Mouse (Mus musculus): ENCODE results near the gene Kit. TPM values are rescaled to one million over a fixed set of nuclear protein-coding genes. Genes with fewer than 3 reads are reported as not detected.

The Kit gene
- polyA plus RNA-seq, 1 experiment: 10.2 TPM

- no peak for DNase-seq
- Histone ChIP-seq H3K27ac (ENCODE audit: control insufficient read depth, insufficient read depth, low read length) (no peak overlapping the region), H3K4me3 (ENCODE audit: control insufficient read depth, insufficient read depth, low read length) (no peak overlapping the region), H3K27me3 (ENCODE audit: control insufficient read depth, insufficient read depth, low read length) (no peaks in the 10 kb centered on the region), H3K36me3 (ENCODE audit: control insufficient read depth, insufficient read depth, low read length) (no peaks in the 10 kb centered on the region), H3K4me1 (replicated peaks; ENCODE audit: control insufficient read depth, insufficient read depth, low read length) (0 out of 2 replicates have a peak, but pooled peaks cover 4% of the 10 kb centered on the region)
- no peak for TF ChIP-seq CTCF (IDR thresholded peaks at IDR 0.05; ENCODE audit: borderline replicate concordance, control insufficient read depth, extremely low read depth, insufficient read depth, low read length, poor library complexity)
- no peak for TF ChIP-seq POLR2A (IDR thresholded peaks at IDR 0.05; ENCODE audit: control insufficient read depth, extremely low read depth, insufficient read depth, low read length, poor library complexity)
- WGBS: 43% methylated on average over 12 of the region's 12 CpGs
Measured at GRCm38 (mm10) chr5:75695162-75695809, 120.6 kb downstream of the Kit start.

- 92% methylated on average over 5 of the region's 5 CpGs for WGBS
- TF ChIP-seq POLR2A (IDR thresholded peaks at IDR 0.05; ENCODE audit: control insufficient read depth, extremely low read depth, insufficient read depth, low read length, poor library complexity) (no peak), CTCF (IDR thresholded peaks at IDR 0.05; ENCODE audit: borderline replicate concordance, control insufficient read depth, extremely low read depth, insufficient read depth, low read length, poor library complexity) (no peak)
Measured at GRCm38 (mm10) chr5:75696960-75697359, 122.2 kb downstream of the Kit start.

DNA sequence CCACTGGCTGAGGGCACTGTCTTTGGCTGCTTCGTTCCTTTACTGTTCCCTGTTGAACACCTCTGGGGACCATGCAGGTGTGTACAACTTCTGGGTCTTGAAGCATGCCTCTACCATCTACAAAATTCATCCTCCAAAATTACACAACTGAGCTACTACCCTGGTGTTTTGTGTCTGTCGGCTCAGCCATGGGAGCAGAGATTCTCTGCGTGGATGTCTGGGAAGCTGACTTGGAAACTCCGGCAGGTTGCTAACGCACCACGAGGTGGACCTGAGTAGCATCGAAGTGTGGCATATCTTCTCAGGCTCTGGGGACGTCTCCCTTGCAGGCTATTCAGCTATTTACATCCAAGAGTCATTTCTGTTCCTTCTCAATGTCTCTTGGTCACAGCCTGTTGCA is 123.8 kb downstream of the Kit start:
- no peak for DNase-seq
- H3K27me3 ChIP-seq (ENCODE audit: control insufficient read depth, insufficient read depth, low read length): no peaks in the 10 kb centered on the region
- no peaks in the 10 kb centered on the region for H3K36me3 ChIP-seq (ENCODE audit: control insufficient read depth, insufficient read depth, low read length)
- 97% methylated on average over 8 of the region's 8 CpGs for WGBS
- H3K4me3 ChIP-seq (ENCODE audit: control insufficient read depth, insufficient read depth, low read length): no peak overlapping the region
- no peak overlapping the region for H3K27ac ChIP-seq (ENCODE audit: control insufficient read depth, insufficient read depth, low read length)
- H3K4me1 ChIP-seq (replicated peaks; ENCODE audit: control insufficient read depth, insufficient read depth, low read length): 0 out of 2 replicates have a peak, but pooled peaks cover 4% of the 10 kb centered on the region
- no peak for TF ChIP-seq POLR2A (IDR thresholded peaks at IDR 0.05; ENCODE audit: control insufficient read depth, extremely low read depth, insufficient read depth, low read length, poor library complexity)
- no peak for TF ChIP-seq CTCF (IDR thresholded peaks at IDR 0.05; ENCODE audit: borderline replicate concordance, control insufficient read depth, extremely low read depth, insufficient read depth, low read length, poor library complexity)

More at GRCm38 (mm10) chr5:75696960-75697359, 122.2 kb downstream of the Kit start:
- no peaks in the 10 kb centered on the region for H3K36me3 ChIP-seq (ENCODE audit: control insufficient read depth, insufficient read depth, low read length)
- H3K27ac ChIP-seq (ENCODE audit: control insufficient read depth, insufficient read depth, low read length): no peak overlapping the region
- 0 out of 2 replicates have a peak, but pooled peaks cover 4% of the 10 kb centered on the region for H3K4me1 ChIP-seq (replicated peaks; ENCODE audit: control insufficient read depth, insufficient read depth, low read length)
- no peaks in the 10 kb centered on the region for H3K27me3 ChIP-seq (ENCODE audit: control insufficient read depth, insufficient read depth, low read length)
- no peak overlapping the region for H3K4me3 ChIP-seq (ENCODE audit: control insufficient read depth, insufficient read depth, low read length)
- DNase-seq: no peak

DNA sequence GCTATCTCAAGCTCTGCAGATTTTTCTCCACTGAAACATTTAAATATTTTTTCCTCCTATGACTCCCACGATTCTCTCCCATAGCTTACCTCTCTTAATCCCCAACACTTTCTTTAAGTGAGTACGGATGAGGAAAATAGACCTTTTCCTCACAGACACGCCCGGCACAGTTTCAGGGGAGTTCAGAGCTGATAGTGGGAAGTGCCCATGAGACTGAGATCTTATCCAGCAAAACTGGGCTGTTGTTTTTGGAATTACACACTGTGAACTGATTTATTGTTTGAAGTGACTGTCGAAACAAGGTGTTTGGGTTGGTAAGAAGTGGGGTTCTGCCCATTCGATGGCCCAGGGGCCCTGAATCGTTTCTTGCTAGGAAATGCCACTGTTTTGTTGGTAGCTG is 124.4 kb downstream of the Kit start:
- 91% methylated on average over 7 of the region's 7 CpGs for WGBS
- Histone ChIP-seq H3K36me3 (ENCODE audit: control insufficient read depth, insufficient read depth, low read length) (no peaks in the 10 kb centered on the region), H3K27ac (ENCODE audit: control insufficient read depth, insufficient read depth, low read length) (no peak overlapping the region), H3K27me3 (ENCODE audit: control insufficient read depth, insufficient read depth, low read length) (no peaks in the 10 kb centered on the region), H3K4me3 (ENCODE audit: control insufficient read depth, insufficient read depth, low read length) (no peak overlapping the region), H3K4me1 (replicated peaks; ENCODE audit: control insufficient read depth, insufficient read depth, low read length) (0 out of 2 replicates have a peak, but pooled peaks cover 4% of the 10 kb centered on the region)
- TF ChIP-seq POLR2A (IDR thresholded peaks at IDR 0.05; ENCODE audit: control insufficient read depth, extremely low read depth, insufficient read depth, low read length, poor library complexity) (no peak), CTCF (IDR thresholded peaks at IDR 0.05; ENCODE audit: borderline replicate concordance, control insufficient read depth, extremely low read depth, insufficient read depth, low read length, poor library complexity) (no peak)
- DNase-seq: no peak

DNA sequence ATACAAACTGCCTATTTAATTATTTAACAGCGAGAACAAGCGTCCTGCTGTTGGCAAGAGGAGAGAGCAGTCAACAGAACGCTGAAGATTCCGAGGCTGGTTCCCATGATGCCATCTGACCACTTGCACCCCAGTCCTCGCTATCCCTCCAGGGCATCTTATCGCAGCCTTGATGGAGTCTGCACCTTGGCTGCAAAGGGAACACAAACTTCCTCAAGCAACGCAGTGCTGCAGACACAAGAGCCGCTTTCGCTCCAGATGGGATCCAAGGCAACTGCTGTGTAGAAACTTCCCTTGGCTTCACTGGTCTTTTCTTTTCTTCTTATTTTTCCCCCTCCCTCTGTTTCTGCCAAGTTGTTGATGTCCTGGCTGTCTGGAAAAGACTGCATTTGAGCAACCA is 124.8 kb downstream of the Kit start:
- Histone ChIP-seq H3K36me3 (ENCODE audit: control insufficient read depth, insufficient read depth, low read length) (no peaks in the 10 kb centered on the region), H3K27ac (ENCODE audit: control insufficient read depth, insufficient read depth, low read length) (no peak overlapping the region), H3K27me3 (ENCODE audit: control insufficient read depth, insufficient read depth, low read length) (no peaks in the 10 kb centered on the region), H3K4me1 (replicated peaks; ENCODE audit: control insufficient read depth, insufficient read depth, low read length) (0 out of 2 replicates have a peak, but pooled peaks cover 4% of the 10 kb centered on the region), H3K4me3 (ENCODE audit: control insufficient read depth, insufficient read depth, low read length) (no peak overlapping the region)
- 96% methylated on average over 9 of the region's 9 CpGs for WGBS
- DNase-seq: no peak
- no peak for TF ChIP-seq POLR2A (IDR thresholded peaks at IDR 0.05; ENCODE audit: control insufficient read depth, extremely low read depth, insufficient read depth, low read length, poor library complexity)
- no peak for TF ChIP-seq CTCF (IDR thresholded peaks at IDR 0.05; ENCODE audit: borderline replicate concordance, control insufficient read depth, extremely low read depth, insufficient read depth, low read length, poor library complexity)

GRCm38 (mm10) chr5:75701662-75702061 is 126.9 kb downstream of the Kit start:
- whole genome bisulfite sequencing: 96% methylated on average over 12 of the region's 12 CpGs
- Histone ChIP-seq H3K36me3 (ENCODE audit: control insufficient read depth, insufficient read depth, low read length) (no peaks in the 10 kb centered on the region), H3K27me3 (ENCODE audit: control insufficient read depth, insufficient read depth, low read length) (no peaks in the 10 kb centered on the region), H3K27ac (ENCODE audit: control insufficient read depth, insufficient read depth, low read length) (no peak overlapping the region), H3K4me1 (replicated peaks; ENCODE audit: control insufficient read depth, insufficient read depth, low read length) (no peaks in the 10 kb centered on the region), H3K4me3 (ENCODE audit: control insufficient read depth, insufficient read depth, low read length) (no peak overlapping the region)
- no peak for DNase-seq
- TF ChIP-seq POLR2A (IDR thresholded peaks at IDR 0.05; ENCODE audit: control insufficient read depth, extremely low read depth, insufficient read depth, low read length, poor library complexity) (no peak), CTCF (IDR thresholded peaks at IDR 0.05; ENCODE audit: borderline replicate concordance, control insufficient read depth, extremely low read depth, insufficient read depth, low read length, poor library complexity) (no peak)

Data from thymus, adult 2 months (tissue).